Comparison of ENCODE assay signal across 1 mouse cellular context in the genomic region with DNA sequence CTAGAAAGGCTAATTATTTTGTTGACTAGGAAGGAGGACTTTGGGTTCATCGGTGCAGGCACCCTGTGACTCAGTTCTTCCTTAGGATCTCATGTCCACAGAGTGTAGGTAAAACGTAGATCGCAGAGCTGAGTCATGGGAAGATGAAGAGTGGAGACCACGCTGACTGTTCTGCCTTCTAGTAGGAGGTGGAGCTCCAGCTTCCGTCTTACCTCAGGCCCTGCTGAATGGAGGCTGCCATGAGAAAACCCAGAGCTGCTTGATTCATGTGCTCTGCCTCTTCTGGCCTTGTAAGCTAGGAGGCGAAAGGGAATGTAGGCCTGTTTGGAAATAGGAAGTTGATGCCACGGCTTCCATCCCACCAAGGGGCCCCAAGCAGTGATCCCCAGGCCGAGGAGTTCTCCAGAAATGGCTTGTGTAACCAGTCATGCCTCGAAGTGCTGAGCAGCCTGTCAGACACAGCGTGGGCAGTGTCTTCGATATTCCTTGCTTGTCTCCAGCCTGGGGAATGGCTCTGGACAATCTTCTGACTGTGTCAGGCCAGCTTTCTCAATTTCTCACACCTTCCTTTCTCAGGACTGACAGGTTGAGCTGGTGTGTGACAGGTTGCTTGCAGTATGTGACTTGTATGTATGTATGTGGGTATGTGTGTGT.
TF ChIP-seq lines count a peak whose summit lies in the region.

No protein-coding gene starts in this region.

TF ChIP-seq in CH12.LX, 34 proteins besides CTCF, POLR2A, EP300 and RAD21:
- TF ChIP-seq MAX (IDR thresholded peaks at IDR 0.05; ENCODE audit: low read length) (peak; percentile 59), UBTF (IDR thresholded peaks at IDR 0.05; ENCODE audit: low read depth, low read length) (no peak), ZNF384 (IDR thresholded peaks at IDR 0.05; ENCODE audit: low read depth, low read length) (no peak), MYC (IDR thresholded peaks at IDR 0.05; ENCODE audit: low read depth, low read length) (peak; percentile 72), ELF1 (IDR thresholded peaks at IDR 0.05; ENCODE audit: low read depth, low read length) (no peak), JUND (conservative IDR thresholded peaks at IDR 0.05; ENCODE audit: low read depth, low read length) (peak; percentile 77), CHD2 (IDR thresholded peaks at IDR 0.05; ENCODE audit: low read length) (no peak), JUN (IDR thresholded peaks at IDR 0.05; ENCODE audit: insufficient read depth, low read depth, low read length) (0 out of 2 replicates have a peak, but pooled peaks have one; percentile 29), MAFK (IDR thresholded peaks at IDR 0.05; ENCODE audit: insufficient replicate concordance, low read length) (peak; percentile 75), USF2 (conservative IDR thresholded peaks at IDR 0.05; ENCODE audit: low read depth, low read length) (no peak), KAT2A (IDR thresholded peaks at IDR 0.05; ENCODE audit: insufficient replicate concordance, low read length) (no peak), PAX5 (IDR thresholded peaks at IDR 0.05; ENCODE audit: low read length) (no peak), ETS1 (conservative IDR thresholded peaks at IDR 0.05; ENCODE audit: low read depth, low read length) (peak; percentile 62), TCF12 (IDR thresholded peaks at IDR 0.05; ENCODE audit: low read depth, low read length) (0 out of 2 replicates have a peak, but pooled peaks have one; percentile 18), MAZ (IDR thresholded peaks at IDR 0.05; ENCODE audit: low read depth, low read length) (no peak), SIN3A (IDR thresholded peaks at IDR 0.05; ENCODE audit: low read length) (peak; percentile 72), MXI1 (IDR thresholded peaks at IDR 0.05; ENCODE audit: low read depth, low read length) (peak; percentile 86), SMC3 (IDR thresholded peaks at IDR 0.05; ENCODE audit: low read depth, low read length) (no peak), HCFC1 (IDR thresholded peaks at IDR 0.05; ENCODE audit: low read depth, low read length) (no peak), ZC3H11A (IDR thresholded peaks at IDR 0.05; ENCODE audit: low read depth, low read length) (no peak)
